Mouse (Mus musculus) hindbrain, embryonic 11.5 days (tissue): ENCODE data around the gene Ten1. TPM values are rescaled to one million over a fixed set of nuclear protein-coding genes. Genes with fewer than 3 reads are reported as not detected.

Experiments
- ATAC-seq: fragments of 200-750 bp; cut with Nextera tagmentation; 2 replicates; pipeline ENCODE4 v1.8.0; 2017; ENCODE audit warnings: mild to moderate bottlenecking, moderate TSS enrichment, moderate library complexity; ENCODE audit not compliant: low FRiP score
- DNase-seq: peaks from one replicate; pipeline ENCODE4 v3.0.0-alpha.2; 2015; ENCODE audit warnings: low spot score
- H3K27ac ChIP-seq: fragments of 300-500 bp; sonication (generic); 2 replicates; pipeline ENCODE4 v1.5.1; 2014; ENCODE audit warnings: mild to moderate bottlenecking, low read depth, low read length
- H3K27me3 ChIP-seq: fragments of 300-500 bp; sonication (generic); 2 replicates; pipeline ENCODE4 v1.6.1; 2014; ENCODE audit warnings: mild to moderate bottlenecking, low read length, moderate library complexity, mixed read lengths; ENCODE audit not compliant: control insufficient read depth, insufficient read depth
- H3K36me3 ChIP-seq: fragments of 300-500 bp; sonication (generic); 2 replicates; pipeline ENCODE4 v1.6.1; 2014; ENCODE audit warnings: mild to moderate bottlenecking, low read length, moderate library complexity, mixed read lengths; ENCODE audit not compliant: control insufficient read depth, insufficient read depth
- H3K4me1 ChIP-seq: fragments of 300-500 bp; sonication (generic); replicated peaks from 2 replicates; pipeline ENCODE4 v1.6.1; 2014; ENCODE audit warnings: low read length, mixed read lengths; ENCODE audit not compliant: control insufficient read depth, insufficient read depth
- H3K4me2 ChIP-seq: fragments of 300-500 bp; sonication (generic); replicated peaks from 2 replicates; pipeline ENCODE4 v1.6.1; 2014; ENCODE audit warnings: mild to moderate bottlenecking, low read depth, low read length
- H3K4me3 ChIP-seq: fragments of 300-500 bp; sonication (generic); 2 replicates; pipeline ENCODE4 v1.5.1; 2014; ENCODE audit warnings: low read depth, low read length
- H3K9ac ChIP-seq: fragments of 300-500 bp; sonication (generic); 2 replicates; pipeline ENCODE4 v1.6.1; 2014; ENCODE audit warnings: low read depth, low read length
- H3K9me3 ChIP-seq: fragments of 300-500 bp; sonication (generic); 2 replicates; pipeline ENCODE4 v1.6.1; 2016; ENCODE audit warnings: low read length; ENCODE audit not compliant: control insufficient read depth
- WGBS: fragments of 180-500 bp; shearing (Covaris S2); extraction: QIAGEN DNeasy Blood & Tissue Kit; methylation state at CpG from one replicate; pipeline ENCODE4 v1.1.7; 2014; 5-methylcytosine and 5-hydroxymethylcytosine counted together
- polyA plus RNA-seq: library from polyadenylated mRNA; unstranded; fragments of >200 nt; fragmentation: Nextera tagmentation; extraction: Ambion mirVana; gene quantifications from 2 replicates; pipeline ENCODE4 v1.2.1, GENCODE M21; 2014

The Ten1 gene
- polyA plus RNA-seq, 1 experiment from 2014 or later: 60.7 TPM

DNA sequence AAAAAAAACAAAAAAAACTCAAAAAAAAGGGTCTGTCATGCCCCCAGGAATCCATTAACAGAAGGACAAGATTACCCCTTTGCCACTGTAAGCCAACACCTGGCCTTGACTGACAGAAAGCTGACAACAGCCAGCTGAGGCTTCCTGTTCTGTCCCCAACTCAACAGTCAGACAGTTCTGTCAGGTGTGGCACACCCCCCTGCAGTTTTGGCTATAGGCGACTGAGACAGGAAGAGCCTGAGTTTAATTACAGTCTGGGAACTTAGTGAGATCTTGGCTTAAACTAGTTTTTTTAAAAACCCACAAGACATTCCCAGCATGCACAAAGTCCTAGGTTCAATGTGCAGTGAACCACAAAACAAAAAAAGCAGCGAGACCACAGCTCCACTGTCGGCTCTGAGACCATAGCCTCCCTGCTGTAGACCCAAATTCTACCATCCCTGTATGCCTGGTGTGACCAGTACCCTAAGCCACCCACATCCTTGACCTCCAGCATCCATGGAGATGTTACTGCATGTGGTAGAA is 54.5 kb downstream of the Ten1 start:
- H3K9ac ChIP-seq: no peak overlapping the region
- H3K4me1 ChIP-seq: no peaks in the 10 kb centered on the region
- 90% methylated on average over 3 of the region's 3 CpGs for WGBS
- ATAC-seq: no peak
- DNase-seq: no peak
- no peak overlapping the region for H3K27ac ChIP-seq
- peaks cover 23% of the 10 kb centered on the region for H3K36me3 ChIP-seq
- H3K27me3 ChIP-seq: no peaks in the 10 kb centered on the region
- no peak overlapping the region for H3K4me3 ChIP-seq
- H3K9me3 ChIP-seq: no peaks in the 10 kb centered on the region
- no peak overlapping the region for H3K4me2 ChIP-seq

DNA sequence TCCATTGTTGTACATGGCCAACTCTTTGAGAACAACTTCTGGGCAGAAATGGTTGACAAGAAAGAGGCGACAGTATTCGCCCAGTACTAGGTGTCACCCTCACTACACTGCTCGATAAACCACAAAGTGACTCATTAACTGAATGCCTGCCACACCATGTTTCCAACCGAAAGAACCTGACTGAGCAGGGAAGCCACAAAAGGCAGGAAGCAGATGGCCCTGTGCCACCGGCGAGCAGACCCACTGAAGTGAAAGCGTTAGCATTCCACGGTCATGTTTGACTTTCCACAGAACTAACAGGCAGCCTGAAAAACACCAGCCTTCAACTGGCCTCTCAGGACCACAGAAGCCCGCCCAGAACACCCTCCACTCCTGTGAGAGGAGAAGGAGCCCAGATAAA is 56.0 kb downstream of the Ten1 start:
- 90% methylated on average over 9 of the region's 9 CpGs for WGBS
- DNase-seq (no peak), ATAC-seq (no peak)
- H3K27me3 ChIP-seq: no peaks in the 10 kb centered on the region
- no peaks in the 10 kb centered on the region for H3K9me3 ChIP-seq
- H3K4me2 ChIP-seq: no peak overlapping the region
- H3K4me3 ChIP-seq: no peak overlapping the region
- H3K36me3 ChIP-seq: peaks cover 17% of the 10 kb centered on the region
- H3K4me1 ChIP-seq: no peaks in the 10 kb centered on the region
- no peak overlapping the region for H3K27ac ChIP-seq
- no peak overlapping the region for H3K9ac ChIP-seq

DNA sequence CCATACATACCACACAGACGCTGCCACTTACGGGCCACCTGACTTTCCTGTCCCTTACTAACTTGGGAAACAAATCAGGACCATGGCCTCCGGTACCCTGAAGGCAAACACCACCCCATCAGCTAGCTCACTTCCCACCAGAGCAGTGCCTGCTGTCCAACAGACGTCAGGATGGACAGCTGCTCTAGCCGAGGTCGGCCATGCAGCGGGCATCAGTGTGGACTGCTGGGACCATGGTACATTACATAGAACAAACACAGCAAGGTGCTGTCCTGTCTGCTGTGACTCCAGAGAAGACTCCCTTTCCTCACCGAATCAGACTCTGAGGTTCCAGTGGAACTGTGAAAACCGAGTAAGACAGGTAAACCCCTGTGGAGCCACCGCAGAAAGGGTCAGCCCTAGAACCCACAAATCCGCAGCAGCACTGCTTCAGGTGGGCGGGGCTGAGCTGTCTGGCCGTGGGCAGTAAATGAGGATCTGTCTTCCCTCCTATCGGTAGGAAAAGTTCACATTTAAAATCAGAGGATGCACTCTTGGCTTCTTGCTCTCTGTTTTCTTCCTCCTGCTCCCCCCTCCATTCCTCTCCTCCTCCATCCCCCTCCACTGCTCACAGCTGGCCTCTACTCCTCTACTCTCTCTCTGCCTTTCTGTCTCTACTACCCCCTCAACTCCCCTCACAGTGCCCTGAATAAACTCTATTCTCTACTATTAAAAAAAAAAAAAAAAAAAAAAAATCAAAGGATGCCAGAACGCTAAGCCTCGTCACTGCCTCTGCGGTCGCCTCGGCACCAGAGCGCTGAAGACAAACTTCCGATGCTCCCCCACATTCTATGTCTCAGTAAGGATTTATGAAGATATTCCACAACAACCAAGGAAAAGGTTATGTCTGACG is 56.7 kb downstream of the Ten1 start:
- Histone ChIP-seq H3K4me2 (no peak overlapping the region), H3K4me1 (no peaks in the 10 kb centered on the region), H3K9ac (no peak overlapping the region), H3K36me3 (peaks cover 21% of the 10 kb centered on the region), H3K27ac (no peak overlapping the region), H3K4me3 (no peak overlapping the region), H3K27me3 (no peaks in the 10 kb centered on the region), H3K9me3 (no peaks in the 10 kb centered on the region)
- no peak for DNase-seq
- WGBS: 89% methylated on average over 22 of the region's 22 CpGs
- ATAC-seq: no peak

GRCm38 (mm10) chr11:116255982-116256675 is 57.5 kb downstream of the Ten1 start:
- peaks cover 19% of the 10 kb centered on the region for H3K36me3 ChIP-seq
- no peaks in the 10 kb centered on the region for H3K27me3 ChIP-seq
- H3K4me1 ChIP-seq: no peaks in the 10 kb centered on the region
- ATAC-seq (no peak), DNase-seq (no peak)
- no peak overlapping the region for H3K27ac ChIP-seq
- H3K4me2 ChIP-seq: no peak overlapping the region
- H3K9ac ChIP-seq: no peak overlapping the region
- no peaks in the 10 kb centered on the region for H3K9me3 ChIP-seq
- 92% methylated on average over 9 of the region's 9 CpGs for WGBS
- no peak overlapping the region for H3K4me3 ChIP-seq

GRCm38 (mm10) chr11:116259461-116259860 is 60.8 kb downstream of the Ten1 start:
- Histone ChIP-seq H3K27me3 (no peaks in the 10 kb centered on the region), H3K36me3 (peaks cover 22% of the 10 kb centered on the region), H3K4me1 (no peaks in the 10 kb centered on the region), H3K27ac (no peak overlapping the region), H3K4me3 (no peak overlapping the region), H3K9ac (no peak overlapping the region), H3K4me2 (no peak overlapping the region), H3K9me3 (no peaks in the 10 kb centered on the region)
- WGBS: 95% methylated on average over 8 of the region's 8 CpGs
- ATAC-seq (no peak), DNase-seq (no peak)

DNA sequence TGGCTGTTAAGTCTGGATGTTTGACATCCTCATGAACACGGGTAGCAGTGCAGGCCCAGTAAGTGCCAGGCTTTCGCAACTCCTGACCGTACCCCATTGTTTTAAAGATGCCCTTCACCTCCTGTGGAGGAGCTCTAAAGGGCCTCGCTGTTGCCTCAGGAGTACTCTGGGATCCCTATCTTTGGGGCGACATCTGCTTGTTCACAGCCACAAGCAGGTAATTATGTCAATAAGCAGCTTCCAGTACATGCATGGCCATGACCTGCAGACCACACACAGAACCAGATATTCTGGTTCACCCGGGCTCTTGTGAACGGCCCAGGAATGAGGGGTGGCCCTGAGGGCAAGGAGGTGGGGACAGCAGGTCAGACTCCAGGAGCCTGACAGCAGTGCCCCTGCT is 61.6 kb downstream of the Ten1 start:
- 91% methylated on average over 7 of the region's 7 CpGs for WGBS
- ATAC-seq (no peak), DNase-seq (no peak)
- H3K4me3 ChIP-seq: no peak overlapping the region; the same call in 1 of the 2 replicates
- no peak overlapping the region for H3K27ac ChIP-seq
- H3K4me1 ChIP-seq: no peaks in the 10 kb centered on the region
- no peak overlapping the region for H3K4me2 ChIP-seq
- no peak overlapping the region for H3K9ac ChIP-seq
- no peaks in the 10 kb centered on the region for H3K9me3 ChIP-seq
- peaks cover 22% of the 10 kb centered on the region for H3K36me3 ChIP-seq
- no peaks in the 10 kb centered on the region for H3K27me3 ChIP-seq

Other genes starting within 250 kb of the Ten1 start
- gene Itgb4, start 224.1 kb upstream of the Ten1 start, polyA plus RNA-seq: 0.36 and 0.82 TPM in 2 replicates
- 89.0 and 96.3 TPM in 2 replicates for gene Galk1, start 186.1 kb upstream of the Ten1 start, polyA plus RNA-seq
- 2,172 and 2,203 TPM in 2 replicates for gene H3f3b, start 170.9 kb upstream of the Ten1 start, polyA plus RNA-seq
- gene Unk, start 168.5 kb upstream of the Ten1 start, polyA plus RNA-seq: 25.8 and 26.9 TPM in 2 replicates
- gene Unc13d, start 120.9 kb upstream of the Ten1 start, polyA plus RNA-seq: 1.1 and 1.3 TPM in 2 replicates
- gene Wbp2, start 111.9 kb upstream of the Ten1 start, polyA plus RNA-seq: 85.4 and 88.6 TPM in 2 replicates
- 3.0 TPM in 2 replicates for gene Trim47, start 71.6 kb upstream of the Ten1 start, polyA plus RNA-seq
- 1.4 and 2.5 TPM in 2 replicates for gene Trim65, start 67.7 kb upstream of the Ten1 start, polyA plus RNA-seq
- 93.2 and 100 TPM in 2 replicates for gene Mrpl38, start 60.0 kb upstream of the Ten1 start, polyA plus RNA-seq
- 28.4 and 32.1 TPM in 2 replicates for gene Fbf1, start 30.7 kb upstream of the Ten1 start, polyA plus RNA-seq
- 31.7 and 36.3 TPM in 2 replicates for gene Acox1, start 190 bp downstream of the Ten1 start, polyA plus RNA-seq
- gene Evpl, start 39.2 kb downstream of the Ten1 start, polyA plus RNA-seq: 0.49 and 0.52 TPM in 2 replicates
- gene Srp68, start 75.4 kb downstream of the Ten1 start, polyA plus RNA-seq: 72.4 and 74.0 TPM in 2 replicates
- 0.42 and 0.54 TPM in 2 replicates for gene Galr2, start 82.1 kb downstream of the Ten1 start, polyA plus RNA-seq
- gene Exoc7, start 108.4 kb downstream of the Ten1 start, polyA plus RNA-seq: 66.2 and 68.3 TPM in 2 replicates
- 10.0 and 10.1 TPM in 2 replicates for gene Foxj1, start 136.5 kb downstream of the Ten1 start, polyA plus RNA-seq
- 16.0 and 23.1 TPM in 2 replicates for gene Rnf157, start 214.2 kb downstream of the Ten1 start, polyA plus RNA-seq
- gene Ubald2, start 235.2 kb downstream of the Ten1 start, polyA plus RNA-seq: 77.9 and 81.2 TPM in 2 replicates